ENCODE assay signal across 18 mouse cellular contexts in genomic region chr16:13639508-13639907, GRCm38 (mm10).
"Had no signal": no experiment of that assay in that cellular context is flagged by ENCODE, and none has a peak within 500 bp of the region (broad histone marks: within the 10 kb centered on the region; RNA-seq: fewer than 3 reads in every experiment).

No protein-coding gene starts in this region.

- DNase-seq: gastrocnemius, adult 2 months; gastrocnemius, postnatal 25 days; heart, adult 2 months; kidney, adult 18-20 months; kidney, postnatal 14 days; layer of hippocampus, adult 9-11 months; layer of hippocampus, postnatal 36 days had no signal

- H3K27ac ChIP-seq: gastrocnemius, adult 2 months; heart, adult 2 months; heart, embryonic 13.5 days; heart, embryonic 15.5 days; hindbrain, embryonic 10.5 days; hindbrain, embryonic 12.5 days; hindbrain, embryonic 14.5 days; intestine, embryonic 15.5 days; kidney, postnatal 0 days; limb, embryonic 13.5 days; limb, embryonic 15.5 days; liver, embryonic 12.5 days had no signal

- H3K27me3 ChIP-seq: heart, embryonic 13.5 days; heart, embryonic 15.5 days; hindbrain, embryonic 12.5 days; intestine, embryonic 15.5 days; limb, embryonic 13.5 days; limb, embryonic 15.5 days; liver, embryonic 12.5 days had no signal

- H3K4me2 ChIP-seq: heart, embryonic 11.5 days; heart, embryonic 13.5 days; heart, embryonic 15.5 days; hindbrain, embryonic 12.5 days; hindbrain, embryonic 14.5 days; intestine, embryonic 15.5 days; limb, embryonic 13.5 days; limb, embryonic 15.5 days; liver, embryonic 12.5 days had no signal

- H3K4me3 ChIP-seq: gastrocnemius, adult 2 months; heart, adult 2 months; heart, embryonic 13.5 days; heart, embryonic 15.5 days; hindbrain, embryonic 10.5 days; hindbrain, embryonic 12.5 days; intestine, embryonic 15.5 days; limb, embryonic 13.5 days; limb, embryonic 15.5 days; liver, embryonic 12.5 days had no signal

- H3K9me3 ChIP-seq: heart, embryonic 13.5 days; heart, embryonic 15.5 days; hindbrain, embryonic 10.5 days; hindbrain, embryonic 12.5 days; intestine, embryonic 15.5 days; limb, embryonic 13.5 days; limb, embryonic 15.5 days; liver, embryonic 12.5 days had no signal

- H3K4me1 ChIP-seq: heart, embryonic 13.5 days; heart, embryonic 15.5 days; hindbrain, embryonic 12.5 days; intestine, embryonic 15.5 days; limb, embryonic 13.5 days; limb, embryonic 15.5 days; liver, embryonic 12.5 days had no signal

- H3K9ac ChIP-seq: heart, embryonic 13.5 days; heart, embryonic 15.5 days; hindbrain, embryonic 12.5 days; hindbrain, embryonic 14.5 days; intestine, embryonic 15.5 days; limb, embryonic 13.5 days; limb, embryonic 15.5 days; liver, embryonic 12.5 days had no signal
